Mouse (Mus musculus) hindlimb bud, embryonic 11.5 days (tissue): ENCODE data around the gene Sez6l.
A peak's percentile ranks its signal among the peaks of the same experiment; 100 is the strongest.
"Not testable (repeated sequence)": the region's sequence is repeated elsewhere in the genome, so short reads cannot be mapped to it uniquely, and the experiment has no call there.

Experiments used
- DNase-seq: peaks from one replicate; pipeline ENCODE4 v3.0.0-alpha.2; 2012; ENCODE audit warnings: low read depth, low spot score; ENCODE audit errors: extremely low spot score

The Sez6l gene

DNA sequence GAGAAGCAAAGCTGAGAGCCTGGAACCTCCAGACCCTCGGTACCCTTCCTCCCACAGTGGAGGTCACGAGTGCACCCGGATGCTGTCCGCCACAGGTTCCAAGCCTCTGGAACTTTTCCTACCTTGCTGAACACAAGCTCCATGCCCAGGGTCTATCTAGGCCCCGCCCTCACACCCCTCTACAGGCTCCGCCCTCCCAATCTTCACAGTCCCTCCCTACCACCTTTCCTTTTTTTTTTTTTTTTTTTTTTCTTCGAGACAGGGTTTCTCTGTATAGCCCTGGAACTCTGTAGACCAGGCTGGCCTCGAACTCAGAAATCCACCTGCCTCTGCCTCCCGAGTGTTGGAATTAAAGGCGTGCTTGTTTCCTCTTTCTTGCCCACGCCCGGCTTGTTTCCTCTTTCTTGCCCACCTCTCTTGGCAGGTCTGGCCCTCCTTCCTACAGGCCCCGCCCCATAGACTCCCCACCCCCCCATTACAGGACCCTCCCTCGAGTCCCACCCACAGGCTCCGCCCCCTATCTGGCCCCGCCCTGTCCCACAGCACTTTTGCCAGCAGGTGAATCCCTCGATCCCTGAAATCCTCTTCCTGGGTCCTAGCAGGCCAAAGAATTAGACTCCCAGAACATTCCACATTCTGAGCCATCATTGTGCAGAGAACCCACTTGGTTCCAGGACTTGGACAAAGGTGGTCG, 128.1 kb downstream of the Sez6l start, which contains the start of gene Gm6588:
Gene Gm6588, plus strand, starts transcription at position 680 of the 694 bp plus-strand sequence.
- no peak for DNase-seq

DNA sequence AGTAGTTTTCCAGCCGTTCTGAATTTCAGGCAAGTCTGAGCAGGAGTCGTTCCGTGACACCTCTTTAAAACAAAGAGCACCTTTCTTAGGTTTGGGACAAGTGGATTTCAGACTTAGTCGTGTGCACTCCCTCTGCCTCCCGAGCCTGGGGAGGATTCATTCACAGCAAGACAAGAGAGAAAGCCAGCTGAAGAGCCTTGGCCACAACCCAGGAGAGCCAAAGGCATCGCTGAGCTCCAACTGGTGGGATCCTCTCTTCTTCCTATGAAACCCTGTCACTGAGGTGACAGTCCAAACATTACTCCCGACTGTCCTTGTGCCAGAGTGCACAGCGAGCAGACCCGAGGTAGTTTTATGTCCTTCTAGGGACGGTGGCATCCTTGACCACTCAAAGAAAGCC, 138.4 kb downstream of the Sez6l start:
- no peak for DNase-seq

DNA sequence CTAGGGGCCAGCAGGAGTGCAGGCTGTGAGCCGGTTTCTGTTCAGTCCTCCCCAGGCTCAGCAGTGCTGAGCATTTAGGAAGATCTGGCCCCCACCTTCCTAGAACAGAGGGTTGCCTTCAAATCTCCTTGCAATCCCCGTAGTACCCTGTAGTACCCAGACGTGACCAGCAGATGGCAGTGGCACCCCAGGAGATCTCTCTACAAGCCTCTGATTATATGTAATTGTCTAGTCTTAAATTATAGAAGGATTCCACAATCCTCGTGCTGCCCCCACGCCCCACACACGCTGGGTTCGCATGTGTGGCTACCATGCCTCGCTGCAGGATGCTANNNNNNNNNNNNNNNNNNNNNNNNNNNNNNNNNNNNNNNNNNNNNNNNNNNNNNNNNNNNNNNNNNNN, 144.0 kb downstream of the Sez6l start:
- DNase-seq: peak; percentile 52

DNA sequence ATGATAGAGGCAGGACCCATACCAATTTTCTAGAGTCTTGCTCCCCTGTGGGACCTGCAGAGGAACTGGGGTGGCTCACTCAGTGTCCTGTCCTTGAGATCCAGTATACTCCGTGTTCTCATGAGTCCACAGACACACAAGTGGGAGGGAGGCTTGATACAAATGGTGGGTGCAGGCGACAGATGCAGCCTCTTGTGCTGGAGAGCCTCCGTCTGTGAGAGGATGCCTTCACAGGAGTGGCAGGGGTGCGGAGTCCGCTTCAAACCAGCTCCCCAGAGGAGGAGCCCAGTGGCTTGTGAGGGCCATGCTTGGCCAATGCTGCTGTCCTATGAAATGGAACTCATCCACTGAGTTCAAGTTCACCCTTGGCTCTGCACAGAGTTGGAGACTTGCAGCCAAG, 145.0 kb downstream of the Sez6l start:
- DNase-seq: no peak

DNA sequence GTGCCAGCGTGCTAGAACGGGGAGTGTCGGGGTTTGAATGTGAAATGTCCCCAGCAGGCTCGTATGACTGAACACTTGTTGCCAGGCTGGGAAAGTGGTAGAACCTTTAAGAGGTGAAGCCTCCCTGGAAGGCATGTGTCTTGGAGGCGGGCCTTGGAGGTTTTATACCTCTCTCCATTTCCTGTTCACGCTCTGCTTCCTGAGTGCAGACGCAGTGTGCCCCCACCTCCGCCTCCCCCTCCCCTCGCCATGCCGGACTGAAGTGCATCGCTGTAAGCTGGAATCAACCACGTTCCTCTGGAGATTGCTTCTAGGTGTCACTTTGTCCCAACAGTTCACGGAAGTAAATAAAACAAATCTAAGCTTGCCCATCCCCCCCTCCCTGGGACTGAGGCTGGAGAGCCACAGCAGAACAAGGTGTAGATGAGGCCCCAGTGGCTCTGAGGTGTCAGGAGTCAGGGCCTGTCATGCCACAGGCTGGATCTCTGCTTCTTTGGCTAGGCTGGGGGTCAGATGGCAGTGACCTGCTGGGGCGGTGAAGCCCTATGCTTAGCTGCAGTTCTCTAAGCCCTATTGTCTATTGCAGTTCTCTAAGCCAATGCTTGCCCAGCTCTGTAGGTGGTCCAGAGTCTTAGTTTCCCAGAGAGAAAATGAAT, 145.7 kb downstream of the Sez6l start:
- DNase-seq: no peak

DNA sequence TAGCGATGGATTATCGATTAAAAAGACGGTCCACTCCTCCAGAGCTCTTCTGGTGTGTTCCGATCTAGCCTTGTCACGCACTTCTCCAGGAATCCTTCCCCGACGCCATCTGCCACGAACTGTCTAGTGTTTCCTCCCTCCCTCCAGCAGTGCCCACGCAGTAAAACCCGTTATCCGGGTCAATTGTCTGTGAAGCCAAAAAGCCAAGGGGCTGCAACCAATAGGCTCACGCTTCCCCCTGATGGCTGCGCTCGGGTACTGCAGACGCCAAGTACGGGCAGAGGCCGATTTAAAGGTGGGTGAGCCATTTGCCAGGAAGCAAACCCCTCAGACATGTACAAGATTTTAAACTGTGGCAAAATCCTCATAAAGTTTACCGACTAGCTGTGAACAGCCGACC, 148.0 kb downstream of the Sez6l start:
- peak; percentile 26 for DNase-seq

DNA sequence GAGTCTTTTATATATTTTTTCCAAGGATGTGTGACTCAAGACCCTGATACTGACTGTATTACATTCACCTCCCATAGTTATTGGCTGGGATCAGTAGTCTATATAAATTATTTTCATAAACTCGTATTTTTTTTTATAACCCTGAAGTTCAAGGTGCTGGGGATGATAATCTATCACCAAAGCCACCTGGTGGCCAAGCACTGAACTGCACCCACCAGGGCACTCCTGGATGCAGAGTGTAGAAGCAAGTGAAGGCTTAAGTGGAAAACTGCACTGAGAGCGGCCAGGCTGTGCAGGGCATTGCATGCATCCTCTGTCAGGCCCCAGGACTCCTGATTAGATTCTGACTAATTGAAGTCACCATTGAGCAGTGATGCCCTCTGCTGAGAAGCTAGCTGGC, 149.7 kb downstream of the Sez6l start:
- peak; percentile 28 for DNase-seq

DNA sequence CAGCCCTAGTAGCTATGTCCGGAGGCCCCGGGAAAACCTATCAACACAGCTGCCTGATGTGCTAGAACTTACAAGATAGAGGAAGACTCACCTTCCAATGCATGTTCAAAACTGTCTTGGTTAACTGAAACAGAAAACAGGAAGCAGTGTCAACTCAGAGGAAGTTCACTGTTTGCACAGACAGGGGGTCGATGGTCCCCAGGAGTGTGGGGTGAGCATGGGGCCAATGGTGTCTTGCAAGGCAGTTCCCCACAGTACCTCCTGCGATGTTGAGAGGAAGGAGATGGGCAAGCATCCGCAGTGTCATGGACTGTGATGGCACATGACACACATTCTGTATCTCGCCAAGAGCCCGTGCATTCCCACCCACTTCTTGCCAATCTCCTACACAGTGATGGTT, 150.3 kb downstream of the Sez6l start:
- no peak for DNase-seq

DNA sequence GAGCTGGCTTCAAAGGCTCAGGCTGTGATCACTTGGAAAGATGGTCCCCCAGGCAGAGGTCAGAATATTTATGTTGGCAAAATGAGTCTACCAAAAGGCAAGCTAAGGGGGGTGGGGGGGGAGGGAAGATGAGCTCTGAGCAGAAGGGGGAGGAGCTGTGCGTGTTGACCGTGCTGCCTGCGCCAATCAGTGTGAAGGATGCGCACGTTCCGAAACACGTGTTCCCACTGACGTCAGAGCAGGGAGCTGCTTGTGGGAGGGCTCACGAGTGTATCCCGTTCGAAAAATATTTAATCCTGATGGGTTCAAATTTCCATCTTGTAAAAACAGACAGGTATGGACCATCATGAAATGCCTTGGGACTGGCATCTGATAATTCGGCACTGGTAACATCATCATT, 157.4 kb downstream of the Sez6l start:
- DNase-seq: no peak

DNA sequence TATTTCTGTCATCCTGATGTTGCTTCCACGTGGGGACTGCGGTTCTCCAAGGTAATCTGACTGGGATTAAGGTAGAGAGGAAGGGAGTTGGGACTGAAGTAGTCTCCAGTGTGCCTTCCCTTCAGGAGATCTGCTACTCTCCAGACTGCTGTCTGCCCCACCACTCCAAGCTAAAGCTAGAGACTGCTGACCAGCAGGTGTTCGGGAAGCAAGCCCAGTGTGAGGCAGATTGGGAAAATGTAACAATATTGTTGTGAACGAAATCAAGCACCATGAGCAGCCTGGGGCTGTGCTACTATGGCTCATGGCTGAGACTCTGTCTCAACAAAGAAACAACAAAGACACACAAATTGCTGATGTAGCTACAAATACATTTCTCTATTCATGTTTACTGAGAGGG, 159.0 kb downstream of the Sez6l start:
- no peak for DNase-seq

DNA sequence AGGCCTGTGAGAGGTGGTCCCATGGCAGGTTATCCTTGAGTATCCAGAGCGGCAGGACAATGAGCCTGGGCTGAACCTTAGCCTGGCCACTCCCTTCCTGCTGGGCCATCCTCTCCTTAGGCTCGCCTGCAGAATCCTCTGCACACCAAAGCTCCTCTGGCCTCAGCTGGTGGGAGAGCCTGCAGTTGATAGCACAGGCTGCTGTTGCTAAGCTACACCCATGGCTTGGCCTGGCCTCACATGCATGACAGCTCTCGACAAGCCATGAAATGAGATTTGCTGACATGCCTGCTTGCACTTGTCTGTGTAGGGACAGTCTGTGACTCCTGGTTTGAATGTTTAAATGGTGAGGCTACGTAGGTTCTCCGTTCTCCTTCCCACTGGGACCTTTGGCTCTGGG, 160.3 kb downstream of the Sez6l start:
- no peak for DNase-seq

DNA sequence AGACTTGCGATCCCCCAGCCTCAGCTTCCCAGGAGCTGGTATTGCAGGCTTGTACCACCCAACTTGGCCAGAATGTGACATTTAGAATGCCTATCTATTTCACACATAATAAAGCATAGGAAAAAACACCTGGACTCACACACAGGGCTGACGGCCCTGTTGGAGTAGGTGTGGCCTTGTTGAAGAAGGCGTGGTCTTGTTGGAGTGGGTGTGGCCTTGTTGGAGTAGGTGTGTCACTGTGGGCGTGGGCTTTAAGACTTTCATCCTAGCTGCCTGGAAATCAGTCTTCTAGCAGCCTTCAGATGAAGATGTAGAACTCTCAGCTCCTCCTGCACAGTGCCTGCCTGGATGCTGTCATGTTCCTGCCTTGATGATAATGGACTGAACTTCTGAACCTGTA, 164.2 kb downstream of the Sez6l start:
- not testable (repeated sequence) for DNase-seq

DNA sequence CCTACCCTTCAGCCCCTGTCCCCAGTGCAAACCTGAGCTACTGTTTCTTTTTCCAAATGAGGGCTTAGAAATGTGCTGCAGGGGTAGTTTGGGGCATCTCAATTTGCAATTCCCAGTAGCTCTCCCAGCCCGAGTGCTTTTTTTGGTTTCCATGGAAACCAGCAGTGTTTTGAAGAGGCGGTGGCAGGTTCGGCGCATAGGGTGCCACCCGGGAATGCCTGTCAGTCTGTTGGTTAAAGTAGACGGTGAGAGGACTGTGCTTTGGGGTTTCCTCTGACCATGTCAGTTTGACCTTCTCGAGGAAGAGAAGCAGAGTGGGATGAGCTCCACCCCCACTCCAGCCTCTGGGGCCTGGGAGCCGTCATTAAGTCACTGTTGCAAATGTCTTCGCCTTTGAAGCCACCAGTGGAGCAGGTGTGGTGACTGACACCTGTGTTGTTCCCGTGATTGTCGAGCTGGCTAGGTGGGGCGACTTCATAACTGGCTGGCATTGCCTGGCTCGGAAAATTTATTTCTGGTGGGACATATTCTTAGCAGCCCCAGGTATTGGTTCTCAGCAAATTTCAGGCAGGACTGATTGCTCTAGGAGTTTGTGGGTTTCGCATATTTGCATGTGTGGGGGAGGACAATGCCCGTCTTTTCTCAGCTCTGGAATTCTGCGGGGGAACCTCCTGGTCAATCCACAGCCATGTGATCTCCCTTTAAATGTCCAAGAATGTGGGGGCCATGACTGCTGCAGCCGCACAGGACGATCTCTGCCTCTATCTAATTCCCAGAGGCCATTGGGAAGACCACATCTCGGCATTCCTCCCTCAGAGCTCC, 165.3 kb downstream of the Sez6l start:
- no peak for DNase-seq

DNA sequence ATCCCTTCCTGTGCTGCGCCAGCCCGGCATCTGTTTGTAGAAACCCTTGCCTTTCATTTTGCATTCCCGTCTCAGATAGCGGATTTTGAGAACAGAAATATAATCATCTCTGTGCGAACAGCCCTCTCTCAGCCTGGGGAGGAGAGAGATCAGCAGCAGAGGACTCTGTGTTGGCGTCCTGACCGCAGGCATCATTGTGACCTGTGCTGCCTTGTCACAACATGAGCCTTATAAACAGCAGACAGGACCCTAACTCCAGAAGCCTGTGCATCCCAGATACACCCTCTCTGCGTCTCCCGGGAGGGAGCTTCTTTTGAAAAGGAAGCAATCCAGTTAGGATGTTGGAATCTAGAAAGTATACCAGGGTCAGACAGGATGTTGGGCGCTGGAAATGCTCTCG, 165.9 kb downstream of the Sez6l start:
- DNase-seq: no peak

DNA sequence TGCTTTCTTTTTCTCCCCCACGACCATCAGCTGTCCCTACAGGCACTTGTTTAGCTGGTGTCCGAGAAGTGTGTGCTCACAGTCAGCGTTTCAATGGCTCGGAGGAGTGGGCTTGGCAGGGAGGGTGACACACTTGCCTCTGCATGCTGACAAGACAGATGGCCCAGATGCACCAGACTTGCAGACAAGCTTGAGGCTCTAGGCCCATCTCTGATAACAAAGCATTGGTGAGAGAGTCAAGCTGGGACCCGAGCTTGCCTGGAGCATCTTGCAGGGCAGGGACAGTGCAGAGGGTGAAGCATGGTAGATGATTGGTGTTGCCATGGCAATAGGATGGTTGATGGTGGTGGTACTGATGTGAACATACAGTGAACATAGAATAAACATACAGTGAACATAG, 167.7 kb downstream of the Sez6l start:
- no peak for DNase-seq

DNA sequence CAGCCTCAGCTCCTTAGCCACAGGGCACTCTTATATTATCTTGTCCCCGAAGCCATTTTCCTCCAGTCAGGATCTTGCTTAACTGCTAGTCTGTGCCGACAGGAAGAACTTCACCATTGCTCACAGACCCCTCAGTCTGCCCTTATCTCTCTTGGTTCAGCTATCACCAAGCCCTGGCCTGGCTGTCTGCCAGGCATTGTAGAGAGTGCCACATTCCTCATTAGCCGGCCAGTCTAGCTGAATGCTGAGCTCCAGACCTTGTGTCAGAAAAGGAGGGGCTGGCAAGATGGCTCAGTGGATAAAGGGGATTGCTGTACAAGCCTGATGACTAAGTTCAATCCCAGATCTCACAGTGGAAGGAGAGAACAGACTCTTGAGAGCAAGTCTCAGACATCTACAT, 171.0 kb downstream of the Sez6l start:
- DNase-seq: no peak

DNA sequence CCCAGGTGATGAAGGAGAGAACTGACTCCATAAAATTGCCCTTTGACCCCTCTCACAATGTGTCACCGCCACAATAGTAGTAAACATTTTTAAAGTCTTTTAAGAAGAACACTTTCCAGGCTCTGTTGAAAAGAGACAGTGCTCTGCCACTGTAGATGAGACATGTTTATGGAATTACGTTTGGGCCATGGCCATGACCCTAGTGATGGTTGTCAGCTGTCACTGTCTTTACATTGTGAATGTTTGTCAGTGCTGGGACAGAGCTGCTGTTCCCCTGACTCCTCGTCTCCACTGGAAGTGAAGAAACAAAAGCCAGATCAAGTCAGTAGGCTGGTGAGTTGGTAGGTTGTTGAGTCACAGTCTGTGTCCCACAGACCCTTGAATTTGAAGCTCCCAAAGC, 174.5 kb downstream of the Sez6l start:
- DNase-seq: no peak

DNA sequence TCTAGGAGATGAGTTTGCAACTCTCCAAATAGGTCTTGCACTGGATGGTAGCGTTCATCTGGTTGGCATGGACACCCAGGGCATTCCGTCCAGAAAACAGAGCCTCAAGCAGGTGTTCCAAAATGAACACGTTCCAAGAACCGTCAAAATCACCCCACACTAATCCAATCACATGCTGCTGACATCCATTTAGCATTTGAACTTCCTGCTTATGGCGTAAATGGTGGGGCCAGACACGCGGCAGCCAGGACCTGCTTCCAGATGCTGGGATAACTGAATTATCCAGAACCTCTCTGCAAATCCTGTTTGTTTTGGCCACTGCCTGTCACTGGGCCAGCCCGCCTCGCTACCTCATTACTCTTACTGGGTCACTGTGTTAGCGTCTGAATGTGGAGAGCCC, 177.7 kb downstream of the Sez6l start:
- DNase-seq: no peak

DNA sequence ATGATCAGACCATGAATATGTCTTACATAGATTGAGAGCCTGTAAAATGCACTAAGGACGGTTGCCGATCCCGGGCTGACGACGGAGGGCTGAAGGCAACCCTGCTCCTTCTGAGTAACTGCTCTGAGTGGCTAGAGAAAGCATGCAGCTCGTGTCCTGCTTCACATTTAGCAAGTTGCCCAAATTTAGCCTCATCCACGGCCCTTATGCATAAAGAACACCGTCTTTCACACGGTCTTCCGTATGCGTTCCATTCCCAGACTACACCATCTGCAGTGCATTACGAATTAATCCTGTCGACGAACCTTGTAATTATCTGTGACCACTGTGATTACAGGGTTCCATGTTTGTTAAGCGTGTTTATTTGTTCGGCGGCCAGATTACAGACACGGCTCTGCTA, 180.9 kb downstream of the Sez6l start:
- DNase-seq: no peak

DNA sequence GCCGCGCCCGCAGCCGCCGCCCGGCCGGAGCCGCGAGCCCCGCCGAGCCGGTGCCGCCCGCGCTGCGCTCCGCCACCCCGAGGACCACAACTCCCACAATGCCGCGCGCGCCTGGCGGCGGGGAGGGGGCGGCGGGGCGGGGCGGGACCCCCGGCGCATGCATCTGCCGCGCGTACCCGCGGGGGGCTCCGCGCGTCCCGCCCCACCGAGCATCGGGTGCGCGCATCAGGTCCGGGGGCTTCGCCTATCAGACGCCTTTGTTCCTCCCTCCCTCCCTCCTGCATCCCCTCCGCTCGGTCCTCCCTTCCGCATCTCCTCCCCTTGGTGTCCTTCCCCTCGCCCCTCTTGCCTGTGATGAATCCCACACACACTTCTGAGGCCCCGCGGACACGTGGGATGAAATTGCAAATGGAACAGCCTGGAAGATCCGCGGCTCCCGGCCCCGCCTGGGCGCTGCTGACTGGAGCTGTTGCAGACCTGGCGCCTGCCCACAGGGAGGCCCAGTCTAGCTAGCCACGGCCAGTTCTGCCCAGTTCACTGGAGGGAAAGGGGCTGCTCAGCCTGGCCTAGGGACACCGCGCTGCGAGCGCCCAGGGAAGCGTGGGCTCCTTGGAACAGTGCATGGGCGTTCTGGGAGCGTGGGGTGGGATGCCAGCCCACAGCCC, 182.1 kb downstream of the Sez6l start, which contains the start of gene Asphd2:
Gene Asphd2, minus strand, starts transcription at position 88 of the 665 bp plus-strand sequence.
- peak; percentile 35 for DNase-seq

DNA sequence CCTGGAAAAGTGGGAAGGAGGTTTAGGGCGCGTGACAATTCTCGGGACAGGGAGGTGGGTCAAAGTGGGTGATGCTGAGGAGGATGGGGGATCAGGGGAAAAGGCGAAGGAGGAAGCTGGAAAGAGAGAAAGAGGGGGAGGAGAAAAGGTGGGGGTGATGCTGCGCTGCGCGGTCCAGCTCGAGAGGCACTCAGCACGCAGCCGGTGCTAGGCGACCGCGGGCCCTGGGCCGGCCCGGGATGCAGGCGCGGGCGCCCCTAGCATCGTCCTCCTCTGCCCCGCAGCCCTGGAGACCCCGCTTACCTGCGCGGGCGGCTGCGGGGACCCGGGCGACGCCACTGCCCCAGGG, 182.6 kb downstream of the Sez6l start:
- no peak for DNase-seq
